Mouse (Mus musculus): Measurements from ENCODE around the gene Slc41a1. TPM values are rescaled to one million over a fixed set of nuclear protein-coding genes. Genes with fewer than 3 reads are reported as not detected.

The Slc41a1 gene
- polyA plus RNA-seq, 1 experiment from 2014 or later: 16.1 TPM

GRCm38 (mm10) chr1:131891436-131891835 is 64.1 kb downstream of the Slc41a1 start:
- Histone ChIP-seq H3K4me1 (no peaks in the 10 kb centered on the region), H3K9ac (replicated peaks) (no peak overlapping the region), H3K9me3 (replicated peaks) (no peaks in the 10 kb centered on the region), H3K36me3 (no peaks in the 10 kb centered on the region), H3K27ac (replicated peaks) (no peak overlapping the region), H3K4me2 (no peak overlapping the region), H3K4me3 (replicated peaks) (no peak overlapping the region), H3K27me3 (replicated peaks) (no peaks in the 10 kb centered on the region)
- no peak for ATAC-seq (ENCODE audit: low FRiP score)
- WGBS: 72% methylated on average over 4 of the region's 4 CpGs

Other genes with a start within 250 kb of the Slc41a1 start
- not detected in 2 replicates for gene Avpr1b, start 228.3 kb upstream of the Slc41a1 start, polyA plus RNA-seq (2015; fragmentation: Nextera tagmentation; extraction: Ambion mirVana)
- 0.84 TPM in 1 of 2 replicates, not detected in the other for gene Ctse, start 189.2 kb upstream of the Slc41a1 start, polyA plus RNA-seq (2015; fragmentation: Nextera tagmentation; extraction: Ambion mirVana)
- 1.4 and 1.9 TPM in 2 replicates for gene Rab7b, start 138.8 kb upstream of the Slc41a1 start, polyA plus RNA-seq (2015; fragmentation: Nextera tagmentation; extraction: Ambion mirVana)
- gene Slc26a9, start 83.5 kb upstream of the Slc41a1 start, polyA plus RNA-seq (2015; fragmentation: Nextera tagmentation; extraction: Ambion mirVana): 0.09 and 0.10 TPM in 2 replicates
- gene Pm20d1, start 30.1 kb upstream of the Slc41a1 start, polyA plus RNA-seq (2015; fragmentation: Nextera tagmentation; extraction: Ambion mirVana): 0.13 and 1.0 TPM in 2 replicates
- gene Rab29, start 39.7 kb downstream of the Slc41a1 start, polyA plus RNA-seq (2015; fragmentation: Nextera tagmentation; extraction: Ambion mirVana): 7.2 and 10.5 TPM in 2 replicates
- 44.3 and 52.4 TPM in 2 replicates for gene Nucks1, start 83.0 kb downstream of the Slc41a1 start, polyA plus RNA-seq (2015; fragmentation: Nextera tagmentation; extraction: Ambion mirVana)
- 2.0 and 3.0 TPM in 2 replicates for gene Slc45a3, start 135.5 kb downstream of the Slc41a1 start, polyA plus RNA-seq (2015; fragmentation: Nextera tagmentation; extraction: Ambion mirVana)
- gene Elk4, start 180.1 kb downstream of the Slc41a1 start, polyA plus RNA-seq (2015; fragmentation: Nextera tagmentation; extraction: Ambion mirVana): 8.0 and 15.4 TPM in 2 replicates
- 7.8 TPM in 2 replicates for gene Mfsd4a, start 240.6 kb downstream of the Slc41a1 start, polyA plus RNA-seq (2015; fragmentation: Nextera tagmentation; extraction: Ambion mirVana)

Data from neural tube, embryonic 15.5 days (tissue).